Mouse (Mus musculus) heart, postnatal 4 days (tissue): ENCODE data around the gene Gad2. TPM values are rescaled to one million over a fixed set of nuclear protein-coding genes. Genes with fewer than 3 reads are reported as not detected.
A peak's percentile ranks its signal among the peaks of the same experiment; 100 is the strongest.
"Not testable (repeated sequence)": the region's sequence is repeated elsewhere in the genome, so short reads cannot be mapped to it uniquely, and the experiment has no call there.

Experiments
- DNase-seq: peaks from one replicate; pipeline ENCODE4 v3.0.0; 2021
- total RNA-seq, 2 experiments: library from RNA; stranded (reverse); gene quantifications; 2 replicates each; pipeline ENCODE4 v1.2.3; 2021

Gene Gad2
- total RNA-seq: not detected

DNA sequence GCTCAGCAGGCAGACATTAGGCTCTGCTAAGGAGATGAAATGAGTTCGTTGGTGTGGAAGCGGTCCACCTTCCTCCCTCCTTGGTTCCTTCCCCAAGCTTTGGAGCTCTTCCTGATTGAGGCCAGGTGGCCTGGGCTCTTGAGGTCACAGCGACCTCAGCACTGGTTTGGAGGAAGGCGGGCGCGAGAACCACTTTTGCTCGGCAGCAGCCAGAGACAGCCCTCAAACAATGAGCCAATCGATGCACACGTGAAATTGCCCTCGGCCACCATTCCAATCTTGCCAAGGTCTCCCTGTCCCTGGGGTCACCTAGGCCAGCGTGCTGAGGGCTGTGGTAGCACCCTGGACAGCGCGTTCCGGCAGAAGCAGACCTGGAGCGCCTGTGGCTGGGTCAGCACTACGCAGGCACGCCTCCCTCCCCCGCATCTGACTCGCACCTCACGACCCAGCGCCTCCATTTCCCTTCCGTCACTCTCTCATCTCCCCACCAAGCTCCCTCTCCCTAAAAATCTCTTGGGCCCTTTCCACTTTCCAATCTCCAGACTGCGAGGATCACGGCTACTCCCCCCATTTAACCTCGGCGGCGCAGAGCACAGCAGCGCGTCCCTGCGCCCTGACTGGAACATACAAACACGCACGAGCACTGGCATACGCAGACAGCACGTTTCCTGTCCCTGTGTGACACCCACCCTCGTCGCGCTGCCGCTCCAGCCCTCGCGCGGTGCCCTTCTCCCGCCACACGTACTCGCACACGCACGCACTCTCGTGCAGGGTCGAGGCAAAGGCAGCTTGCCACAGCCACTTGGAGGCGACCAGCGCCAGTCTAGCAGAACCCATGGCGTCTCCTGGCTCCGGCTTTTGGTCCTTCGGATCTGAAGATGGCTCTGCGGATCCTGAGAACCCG lies at the start of gene Gad2:
Gad2 (plus strand) TSS at position 378 of the 904 bp plus-strand sequence.
- DNase-seq: peak; percentile 54

DNA sequence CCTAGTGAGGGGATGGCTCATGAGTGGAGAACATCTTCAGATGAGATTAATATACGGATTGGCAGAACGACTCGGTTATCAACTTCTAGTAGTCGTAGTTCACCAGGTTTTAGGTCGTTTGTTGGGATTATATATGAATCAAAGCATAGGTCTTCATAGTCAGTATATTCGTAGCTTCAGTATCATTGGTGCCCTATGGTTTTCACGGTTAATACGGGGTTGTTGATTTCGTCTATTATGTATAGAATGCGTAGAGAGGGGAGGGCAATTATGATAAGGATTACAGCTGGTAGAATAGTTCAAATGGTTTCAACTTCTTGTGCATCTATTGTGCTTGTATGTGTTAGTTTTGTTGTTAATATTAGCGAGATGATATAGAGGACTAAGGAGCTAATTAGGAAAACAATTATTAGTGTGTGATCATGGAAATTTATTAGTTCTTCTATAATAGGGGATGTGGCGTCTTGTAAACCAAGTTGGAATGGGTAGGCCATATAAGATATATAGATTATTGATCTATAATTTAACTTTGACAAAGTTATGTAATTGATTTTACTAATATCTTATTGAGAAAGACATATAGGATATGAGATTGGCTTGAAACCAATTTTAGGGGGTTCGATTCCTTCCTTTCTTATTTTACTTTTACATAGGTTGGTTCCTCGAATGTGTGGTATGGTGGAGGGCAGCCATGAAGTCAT lies 34.4 kb upstream of the Gad2 start:
- DNase-seq: not testable (repeated sequence)

DNA sequence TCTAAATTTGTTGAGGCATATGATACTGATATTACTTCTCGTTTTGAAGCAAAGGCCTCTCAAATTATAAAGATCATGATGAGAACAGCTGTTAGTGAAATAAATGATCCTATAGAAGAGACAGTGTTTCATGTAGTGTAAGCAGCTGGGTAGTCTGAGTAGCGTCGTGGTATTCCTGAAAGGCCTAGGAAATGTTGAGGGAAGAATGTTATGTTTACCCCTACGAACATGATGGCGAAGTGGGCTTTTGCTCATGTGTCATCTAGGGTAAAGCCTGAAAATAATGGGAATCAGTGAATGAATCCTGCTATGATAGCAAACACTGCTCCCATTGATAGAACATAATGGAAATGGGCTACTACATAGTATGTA lies 33.8 kb upstream of the Gad2 start:
- not testable (repeated sequence) for DNase-seq

DNA sequence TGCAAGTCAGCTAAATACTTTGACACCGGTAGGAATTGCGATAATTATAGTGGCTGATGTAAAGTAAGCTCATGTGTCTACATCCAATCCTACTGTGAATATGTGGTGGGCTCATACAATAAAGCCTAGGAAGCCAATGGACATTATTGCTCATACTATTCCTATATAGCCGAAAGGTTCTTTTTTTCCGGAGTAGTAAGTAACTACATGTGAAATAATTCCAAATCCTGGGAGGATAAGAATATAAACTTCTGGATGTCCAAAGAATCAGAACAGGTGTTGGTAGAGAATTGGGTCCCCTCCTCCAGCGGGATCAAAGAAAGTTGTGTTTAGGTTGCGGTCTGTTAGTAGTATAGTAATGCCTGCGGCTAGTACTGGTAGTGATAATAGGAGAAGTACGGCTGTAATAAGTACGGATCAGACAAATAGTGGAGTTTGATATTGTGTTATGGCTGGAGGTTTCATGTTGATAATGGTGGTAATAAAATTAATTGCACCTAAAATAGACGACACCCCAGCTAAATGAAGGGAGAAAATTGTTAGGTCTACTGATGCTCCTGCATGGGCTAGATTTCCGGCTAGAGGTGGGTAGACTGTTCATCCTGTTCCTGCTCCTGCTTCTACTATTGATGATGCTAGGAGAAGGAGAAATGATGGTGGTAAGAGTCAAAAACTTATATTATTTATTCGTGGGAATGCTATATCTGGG lies 33.2 kb upstream of the Gad2 start:
- not testable (repeated sequence) for DNase-seq

DNA sequence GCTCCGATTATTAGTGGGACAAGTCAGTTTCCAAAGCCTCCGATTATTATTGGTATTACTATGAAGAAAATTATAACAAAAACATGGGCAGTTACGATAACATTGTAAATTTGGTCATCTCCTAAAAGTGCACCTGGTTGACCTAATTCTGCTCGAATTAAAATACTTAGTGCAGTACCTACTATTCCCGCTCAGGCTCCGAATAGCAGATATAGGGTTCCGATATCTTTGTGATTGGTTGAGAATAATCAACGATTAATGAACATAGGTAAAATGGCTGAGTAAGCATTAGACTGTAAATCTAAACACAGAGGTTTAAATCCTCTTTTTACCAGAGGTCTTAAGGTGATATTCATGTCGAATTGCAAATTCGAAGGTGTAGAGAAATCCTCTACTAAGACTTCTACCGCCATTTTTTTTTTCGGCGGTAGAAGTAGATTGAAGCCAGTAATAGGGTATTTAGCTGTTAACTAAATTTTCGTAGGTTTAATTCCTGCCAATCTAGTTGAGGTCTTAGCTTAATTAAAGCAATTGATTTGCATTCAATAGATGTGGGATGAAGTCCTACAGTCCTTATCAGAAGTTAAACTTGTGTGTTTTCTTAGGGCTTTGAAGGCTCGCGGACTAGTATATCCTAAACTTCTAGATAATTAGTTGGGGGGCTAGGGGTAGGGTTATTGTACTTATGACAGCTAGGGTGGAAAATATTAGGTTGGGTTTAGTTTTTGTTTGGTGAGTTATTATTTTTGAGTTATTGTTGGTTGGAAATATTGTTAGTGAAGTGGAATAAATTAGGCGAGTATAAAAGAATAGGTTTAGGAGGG lies 32.4 kb upstream of the Gad2 start:
- not testable (repeated sequence) for DNase-seq

DNA sequence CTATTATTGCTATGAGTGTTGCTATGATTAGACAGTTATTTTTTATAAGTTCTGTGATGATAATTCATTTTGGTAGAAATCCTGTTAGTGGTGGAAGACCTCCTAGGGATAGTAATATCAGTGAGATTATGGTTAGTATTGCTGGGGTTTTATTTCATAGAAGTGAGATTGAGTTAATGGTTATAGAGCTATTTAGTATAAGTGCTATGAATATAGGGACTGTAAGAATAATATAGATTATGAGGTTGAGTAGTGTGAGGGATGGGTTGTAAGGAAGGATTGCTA lies 31.9 kb upstream of the Gad2 start:
- no peak for DNase-seq

DNA sequence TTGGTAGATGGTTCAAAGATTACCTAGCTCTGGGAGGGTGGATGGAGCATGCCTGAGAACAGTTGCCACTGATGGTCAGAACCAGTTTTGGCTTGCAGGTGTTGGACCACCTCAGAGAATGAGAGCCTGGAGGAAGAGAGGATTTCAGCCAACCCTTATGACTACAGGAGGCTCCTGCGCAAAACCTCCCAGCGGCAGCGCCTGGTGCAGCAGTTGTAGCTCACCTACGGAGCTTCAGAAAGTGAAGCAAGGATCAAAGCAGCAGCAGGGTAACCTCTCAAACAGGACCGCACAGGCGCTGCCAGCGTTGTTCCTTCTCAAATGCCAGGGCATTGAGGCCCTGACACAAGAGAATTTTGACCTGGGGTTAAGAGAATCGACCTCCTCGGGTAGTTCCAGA lies 4.1 kb upstream of the Gad2 start:
- no peak for DNase-seq

DNA sequence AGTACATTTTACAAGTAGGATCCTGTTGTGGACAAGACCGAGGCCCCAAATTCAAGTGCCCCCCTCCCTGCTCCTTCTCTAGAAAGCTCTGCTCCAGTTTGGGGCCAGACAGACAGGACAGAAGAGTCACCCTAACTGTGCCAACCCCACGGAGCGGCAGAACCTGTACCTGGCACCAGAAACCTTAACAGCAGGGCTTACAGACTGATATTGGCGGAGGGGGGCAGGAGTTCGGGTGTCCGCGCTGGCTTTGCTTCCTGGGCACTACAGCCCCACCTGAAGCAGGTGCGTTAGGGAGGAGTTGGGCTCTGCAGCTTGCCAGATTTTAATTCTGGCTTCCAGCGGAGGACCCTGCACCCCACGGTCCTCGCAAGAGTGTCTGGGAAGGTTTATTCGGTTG lies 2.6 kb upstream of the Gad2 start:
- no peak for DNase-seq

DNA sequence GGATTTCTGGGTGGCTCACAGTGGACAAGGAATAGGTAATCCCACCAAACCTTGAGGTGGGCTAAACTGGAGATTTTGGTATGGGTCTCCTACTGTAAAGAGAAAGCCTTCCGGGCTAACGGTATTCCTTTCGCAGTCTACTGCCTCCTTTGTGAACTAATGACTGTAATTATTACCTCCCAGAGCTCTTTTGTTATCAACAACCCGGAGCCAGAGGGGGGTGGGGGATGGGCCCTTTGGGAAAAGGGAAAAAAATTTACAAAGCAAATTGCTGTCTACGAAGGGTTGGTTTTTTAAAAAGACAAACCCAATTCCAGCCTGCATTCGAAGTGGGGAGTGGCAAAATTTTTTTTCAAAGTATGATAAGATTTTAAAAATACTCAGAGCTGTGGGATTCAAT lies 2.0 kb upstream of the Gad2 start:
- no peak for DNase-seq

DNA sequence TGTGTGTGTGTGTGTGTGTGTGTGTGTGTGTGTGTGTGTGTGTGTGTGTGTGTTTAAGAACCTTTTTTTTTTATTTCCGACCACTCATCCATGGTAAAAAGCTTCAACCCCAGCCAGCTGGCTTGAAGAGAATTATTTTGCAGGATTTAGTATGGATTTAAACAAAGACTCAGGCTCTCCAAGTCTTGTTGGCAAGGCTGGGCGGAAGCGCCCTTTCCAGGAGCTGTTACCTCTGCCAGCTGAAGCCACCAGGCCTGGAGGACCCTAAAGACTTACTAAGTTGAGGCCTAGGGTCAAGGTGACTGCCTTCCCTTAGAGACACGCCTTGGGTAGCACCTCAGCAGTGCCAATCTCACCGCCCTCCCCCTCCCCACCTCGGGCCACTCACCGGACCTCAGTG lies 1.5 kb upstream of the Gad2 start:
- DNase-seq: no peak

DNA sequence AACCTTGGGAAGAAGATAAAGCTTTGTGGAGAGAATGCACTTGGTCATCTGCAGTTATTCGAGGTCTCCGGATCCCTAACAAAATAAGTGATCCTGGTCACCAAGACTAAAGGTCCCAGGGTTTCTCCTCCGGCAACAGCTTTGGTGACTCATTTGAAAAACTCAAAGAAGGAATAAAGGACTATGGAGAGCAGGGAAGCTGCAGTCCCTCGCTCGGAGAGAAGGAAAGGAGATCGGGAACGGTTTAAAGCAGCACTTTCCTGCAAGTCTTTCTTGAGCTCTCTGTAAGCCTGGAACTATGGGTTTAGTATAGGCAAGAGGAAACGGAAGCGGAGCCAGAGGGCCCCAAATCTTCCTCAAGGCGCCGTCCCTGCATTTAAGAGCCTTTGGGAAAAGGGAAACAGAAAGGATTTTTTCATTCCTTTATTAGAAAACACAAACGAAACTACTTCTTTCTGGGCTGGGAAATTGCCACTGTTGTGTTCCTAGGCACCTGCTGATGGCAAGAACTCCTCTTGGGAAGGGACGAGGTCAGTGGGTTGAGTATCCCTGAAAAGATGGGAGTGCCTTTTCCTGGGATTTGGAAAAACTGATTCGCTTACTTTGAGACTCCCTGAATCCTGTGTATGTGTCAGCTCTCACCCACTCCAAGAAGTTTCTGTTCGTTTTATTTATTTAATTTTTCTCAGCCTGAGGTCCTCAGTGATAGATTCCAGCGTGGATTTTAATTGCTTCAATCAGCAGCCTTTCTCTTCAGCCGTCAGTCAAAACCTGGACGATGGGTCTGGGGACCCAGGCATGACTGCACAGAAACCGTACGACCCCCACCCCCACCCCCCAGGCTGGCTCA lies 802 bp upstream of the Gad2 start:
- no peak for DNase-seq

DNA sequence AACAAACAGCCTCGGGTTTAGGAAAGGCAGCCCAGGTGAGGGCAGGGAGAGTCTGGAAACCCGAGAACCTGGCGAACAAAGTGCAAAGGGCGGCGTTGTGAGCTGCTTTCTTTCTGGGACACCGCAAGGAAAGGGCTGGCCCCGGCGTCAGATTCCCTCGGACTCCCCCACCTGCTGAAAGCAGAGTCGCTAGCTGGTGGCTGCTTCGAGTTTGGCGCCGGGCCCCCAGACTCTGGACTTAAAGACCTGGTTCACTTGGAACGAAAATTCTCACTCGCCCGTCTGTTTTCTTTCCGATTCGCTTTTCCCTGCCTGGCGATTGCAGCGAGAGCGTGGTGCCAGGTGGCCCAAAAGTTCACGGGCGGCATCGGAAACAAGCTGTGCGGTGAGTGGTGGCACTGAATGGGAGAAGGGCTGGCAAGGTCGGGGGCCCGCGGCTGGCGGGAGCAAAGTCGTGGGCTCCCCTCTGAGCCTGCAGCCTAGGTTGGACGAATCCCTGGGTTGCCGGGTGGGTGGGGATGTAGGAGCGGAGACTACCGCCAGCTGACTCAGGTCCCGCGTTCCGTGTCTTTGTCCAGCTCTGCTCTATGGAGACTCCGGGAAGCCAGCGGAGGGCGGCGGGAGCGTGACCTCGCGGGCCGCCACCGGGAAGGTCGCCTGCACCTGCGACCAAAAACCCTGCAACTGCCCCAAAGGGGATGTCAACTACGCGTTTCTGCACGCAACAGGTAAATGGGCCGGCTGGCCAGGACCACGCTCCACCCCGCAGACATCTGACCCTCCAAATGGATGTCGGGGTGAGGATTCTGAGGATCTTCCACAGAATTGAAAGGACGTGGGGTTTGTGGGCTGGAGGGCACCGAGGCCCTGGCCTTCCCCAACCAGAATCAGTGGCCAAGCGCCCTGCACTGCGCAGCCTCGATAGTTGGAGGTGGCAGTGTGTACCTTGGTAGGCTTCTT lies 1.4 kb downstream of the Gad2 start:
- peak; percentile 5 for DNase-seq

DNA sequence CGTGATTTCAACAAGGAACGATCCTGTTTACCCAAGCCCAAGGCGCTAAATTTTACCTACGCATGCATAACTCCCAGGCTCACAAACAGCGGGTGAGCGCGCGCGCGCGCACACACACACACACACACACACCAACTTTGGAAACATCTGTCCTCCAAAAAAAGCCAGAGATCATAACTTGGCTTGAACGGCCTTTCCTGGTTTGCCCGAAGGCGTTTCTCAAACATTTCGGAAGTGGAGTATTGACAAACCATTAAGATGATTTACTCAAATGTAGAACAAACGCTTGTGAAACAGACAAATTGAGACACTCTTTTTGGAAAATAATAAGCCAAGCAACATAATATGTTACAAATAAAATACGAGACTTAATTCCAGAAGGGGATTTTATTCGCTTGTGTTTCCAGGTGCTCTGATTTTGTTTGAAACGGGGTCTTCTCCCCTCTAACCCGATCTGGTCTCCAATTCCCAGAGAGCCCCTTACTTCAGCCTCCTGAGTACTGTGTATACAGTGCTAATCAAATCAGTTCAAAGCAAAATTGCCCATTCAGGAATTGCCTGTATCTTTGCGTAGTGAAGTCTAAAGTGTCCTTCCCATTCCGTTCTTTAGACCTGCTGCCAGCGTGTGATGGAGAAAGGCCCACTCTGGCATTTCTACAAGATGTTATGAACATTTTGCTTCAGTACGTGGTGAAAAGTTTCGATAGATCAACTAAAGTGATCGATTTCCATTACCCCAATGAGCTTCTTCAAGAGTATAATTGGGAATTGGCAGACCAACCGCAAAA lies 2.4 kb downstream of the Gad2 start:
- DNase-seq: no peak

DNA sequence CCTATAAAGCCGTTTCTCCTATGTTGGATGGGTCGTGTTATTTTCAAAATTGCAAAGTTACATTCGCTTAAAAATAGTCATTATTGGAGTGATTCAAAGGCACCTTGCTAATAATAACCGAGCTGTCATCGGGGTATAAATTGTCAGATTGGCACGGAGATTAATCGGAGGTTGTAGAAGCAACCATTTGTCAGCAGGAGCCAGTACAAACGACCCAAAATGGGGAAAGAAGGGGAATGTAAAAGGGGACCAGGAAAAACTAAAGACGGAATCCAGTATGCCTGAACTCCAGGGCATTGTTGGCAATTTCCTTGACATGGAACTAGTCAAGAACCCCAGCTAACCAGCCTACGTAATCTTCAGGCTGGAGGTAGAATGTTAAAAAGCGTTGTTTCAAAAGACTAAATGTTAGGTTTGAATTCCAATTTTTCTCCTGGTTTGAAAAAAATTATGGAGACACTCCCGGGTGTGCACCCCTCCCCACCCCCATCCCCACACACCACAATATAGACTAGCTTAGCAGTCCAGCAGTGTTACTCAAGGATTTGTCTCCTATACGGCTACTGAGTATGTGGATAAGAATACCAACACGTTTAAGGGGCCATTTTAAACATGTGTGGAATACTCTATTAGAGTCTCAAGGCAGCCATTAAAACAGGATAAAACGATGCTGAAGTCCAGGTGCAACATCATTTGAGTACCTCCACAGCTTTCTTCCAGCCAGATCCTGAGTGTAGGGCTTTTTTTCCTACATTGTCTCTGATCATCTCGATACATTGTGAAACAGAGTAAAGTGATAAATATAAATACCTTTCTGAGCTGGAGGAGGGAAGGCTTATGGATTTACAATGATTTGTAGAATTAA lies 3.3 kb downstream of the Gad2 start:
- DNase-seq: no peak

DNA sequence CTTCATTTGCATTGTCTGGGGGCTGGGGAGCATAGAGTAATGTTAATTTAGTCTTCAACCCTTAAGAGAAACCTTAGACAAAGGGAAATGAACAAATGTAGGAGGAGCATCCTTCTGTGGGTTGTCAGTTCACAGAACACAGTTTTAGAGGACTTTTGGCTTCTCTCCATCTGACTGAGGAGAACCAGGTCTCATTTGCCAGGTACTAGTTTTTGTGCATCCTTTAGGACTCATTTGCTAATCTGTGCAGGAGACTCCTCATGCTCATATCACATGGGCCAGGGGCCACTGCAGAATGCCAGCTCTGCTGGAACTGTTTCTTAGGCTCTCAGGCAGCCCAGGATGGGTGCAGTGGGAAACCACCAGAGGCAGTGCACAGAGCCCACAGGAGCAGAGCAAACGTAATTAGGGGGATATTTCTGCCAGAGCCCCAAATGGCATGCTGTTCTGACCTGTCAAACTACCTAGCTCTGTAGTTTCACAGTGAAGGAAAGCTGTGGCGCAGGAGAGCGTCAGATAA lies 5.2 kb downstream of the Gad2 start:
- DNase-seq: no peak

DNA sequence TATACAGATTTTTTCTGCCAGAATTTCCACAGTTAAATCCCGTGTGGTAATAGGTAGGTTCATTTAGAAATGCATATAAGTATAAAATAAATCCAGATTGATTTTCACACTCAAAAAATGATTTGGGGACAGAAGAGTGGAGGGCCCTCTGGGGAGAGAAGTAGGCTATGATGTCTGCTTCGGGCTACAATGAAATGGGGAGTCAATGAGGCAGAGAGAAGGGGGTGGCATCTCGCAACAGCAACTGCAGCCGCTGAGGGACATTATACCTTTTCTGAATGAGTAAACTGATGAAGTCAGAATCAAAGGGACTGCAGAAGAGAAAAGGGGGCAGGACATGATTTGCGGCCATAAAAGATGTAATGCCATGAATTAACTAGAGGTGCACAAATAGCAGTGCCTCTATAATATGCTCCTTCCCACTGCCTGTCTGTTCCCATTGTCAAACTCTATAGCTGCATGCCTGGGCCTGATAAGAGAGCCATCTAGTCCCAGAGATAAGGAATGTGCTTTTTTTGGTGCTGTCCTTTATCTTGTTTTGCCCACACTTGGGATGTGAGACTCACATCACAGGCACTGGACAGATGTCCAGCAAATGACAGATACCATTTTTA lies 5.9 kb downstream of the Gad2 start:
- no peak for DNase-seq

DNA sequence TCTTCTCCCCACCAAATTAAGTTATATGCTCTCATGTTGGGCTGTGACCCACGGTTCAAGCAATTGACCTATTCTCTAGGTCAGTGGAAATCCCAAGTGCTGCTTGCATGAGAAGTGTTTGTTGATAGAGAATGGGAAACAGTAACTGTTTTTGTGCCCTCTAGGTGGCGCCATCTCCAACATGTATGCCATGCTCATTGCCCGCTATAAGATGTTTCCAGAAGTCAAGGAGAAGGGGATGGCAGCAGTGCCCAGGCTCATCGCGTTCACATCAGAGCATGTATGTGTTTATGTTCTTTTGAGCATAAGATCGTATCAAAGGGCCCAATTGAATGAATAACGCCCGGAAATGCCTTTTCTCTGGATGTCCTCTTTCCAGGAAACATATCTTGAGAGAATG lies 12.8 kb downstream of the Gad2 start:
- DNase-seq: peak; percentile 19

DNA sequence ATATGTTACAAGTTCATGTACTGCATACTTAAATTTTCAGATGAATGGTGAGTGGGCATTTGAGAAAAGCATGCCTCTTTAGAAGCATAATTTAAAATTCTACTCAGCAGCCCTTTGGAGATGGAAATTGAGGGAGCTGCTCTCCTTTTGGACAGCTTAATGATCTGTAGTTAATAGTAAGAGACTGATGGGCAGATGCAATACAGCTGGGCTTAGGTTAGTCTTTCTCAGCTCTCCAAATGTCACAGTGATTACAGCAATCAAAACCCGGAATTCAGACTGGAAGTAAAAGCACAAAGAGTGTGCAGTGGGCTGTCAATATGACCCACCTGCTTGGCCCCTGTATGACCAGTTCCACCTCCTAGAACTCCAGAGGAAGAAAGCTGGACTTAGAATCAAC lies 24.1 kb downstream of the Gad2 start:
- no peak for DNase-seq
